Comparison of ENCODE assay signal across 14 mouse cellular contexts in genomic region chr11:98353651-98354211, GRCm38 (mm10). TPM values are rescaled to one million over a fixed set of nuclear protein-coding genes. Genes with fewer than 3 reads are reported as not detected.
A peak's percentile ranks its signal among the peaks of the same experiment; 100 is the strongest.
DNase-seq lines count a peak whose midpoint lies in the region; ATAC-seq and TF ChIP-seq lines count a peak whose summit lies in the region.
"Had no signal": no experiment of that assay in that cellular context is flagged by ENCODE, and none has a peak within 500 bp of the region (broad histone marks: within the 10 kb centered on the region; RNA-seq: fewer than 3 reads in every experiment).

No protein-coding gene starts in this region.

- no peaks in the 10 kb centered on the region for H3K36me3 ChIP-seq in E14TG2a.4 (ENCODE audit: insufficient read depth, low read length)
- H3K36me3 ChIP-seq in intestine, postnatal 0 days (ENCODE audit: control insufficient read depth, insufficient read depth) = no peaks in the 10 kb centered on the region
- H3K36me3 ChIP-seq in lung, embryonic 15.5 days = no peaks in the 10 kb centered on the region
- H3K36me3 ChIP-seq: hindbrain, embryonic 15.5 days had no signal

- TF ChIP-seq CTCF in E14TG2a.4 (conservative IDR thresholded peaks at IDR 0.05; ENCODE audit: low read length) = no peak
- TF ChIP-seq CTCF in intestine, postnatal 0 days (IDR thresholded peaks at IDR 0.05; ENCODE audit: low read depth) = no peak

- H3K27ac ChIP-seq in intestine, postnatal 0 days (ENCODE audit: low read depth, low read length) = peak overlapping the region; percentile 75
- H3K27ac ChIP-seq in lung, embryonic 15.5 days = peak overlapping the region; percentile 8; the same call in 1 of the 2 replicates
- H3K27ac ChIP-seq: hindbrain, embryonic 15.5 days had no signal

- DNase-seq in layer of hippocampus, adult 11-12 months (ENCODE audit: low spot score) = peak; percentile 78
- DNase-seq in layer of hippocampus, postnatal 25 days (ENCODE audit: extremely low spot score in 1 of 2, low spot score in 1 of 2) = no peak
- DNase-seq in natural killer cell, adult 2 months (ENCODE audit: low spot score in 2 of 2) = no peak
- DNase-seq in thymus, adult 18-20 months = no peak
- no peak for DNase-seq in cerebellum, adult 9-10 months
- DNase-seq: liver, postnatal 0 days had no signal

- ATAC-seq in intestine, postnatal 0 days = peak; percentile 67
- ATAC-seq in lung, embryonic 15.5 days (ENCODE audit: borderline replicate concordance, extremely low read depth, low FRiP score, low TSS enrichment) = no peak
- ATAC-seq: liver, postnatal 0 days had no signal

- H3K9me3 ChIP-seq in E14TG2a.4 (ENCODE audit: low read length) = no peaks in the 10 kb centered on the region
- H3K9me3 ChIP-seq in intestine, postnatal 0 days (ENCODE audit: control insufficient read depth) = no peaks in the 10 kb centered on the region
- no peaks in the 10 kb centered on the region for H3K9me3 ChIP-seq in lung, embryonic 15.5 days
- H3K9me3 ChIP-seq: hindbrain, embryonic 15.5 days had no signal

- H3K9ac ChIP-seq in intestine, postnatal 0 days (ENCODE audit: low read depth, low read length) = no peak overlapping the region
- H3K9ac ChIP-seq in lung, embryonic 15.5 days = no peak overlapping the region
- H3K9ac ChIP-seq: hindbrain, embryonic 15.5 days; liver, postnatal 0 days had no signal

- H3K4me3 ChIP-seq in E14TG2a.4 (replicated peaks; ENCODE audit: low read length) = peak overlapping the region; percentile 35; the same call in 1 of the 2 replicates
- H3K4me3 ChIP-seq in intestine, postnatal 0 days (ENCODE audit: low read depth, low read length) = no peak overlapping the region
- no peak overlapping the region for H3K4me3 ChIP-seq in lung, embryonic 15.5 days
- H3K4me3 ChIP-seq: hindbrain, embryonic 15.5 days had no signal

- H3K4me2 ChIP-seq in intestine, postnatal 0 days (replicated peaks; ENCODE audit: low read depth) = peak overlapping the region; percentile 9; the same call in 1 of the 2 replicates
- no peak overlapping the region for H3K4me2 ChIP-seq in lung, embryonic 15.5 days
- H3K4me2 ChIP-seq: heart, embryonic 11.5 days; hindbrain, embryonic 15.5 days had no signal

- peaks cover 61% of the 10 kb centered on the region for H3K27me3 ChIP-seq in E14TG2a.4 (ENCODE audit: insufficient read depth, low read length)
- peaks cover 7% of the 10 kb centered on the region; the same call in 1 of the 2 replicates for H3K27me3 ChIP-seq in intestine, postnatal 0 days (replicated peaks; ENCODE audit: control insufficient read depth, insufficient read depth, low read length)
- peaks cover 57% of the 10 kb centered on the region for H3K27me3 ChIP-seq in lung, embryonic 15.5 days

- H3K4me1 ChIP-seq in E14TG2a.4 (replicated peaks; ENCODE audit: low read depth, low read length) = peaks cover 76% of the 10 kb centered on the region
- H3K4me1 ChIP-seq in intestine, postnatal 0 days (replicated peaks; ENCODE audit: control insufficient read depth, insufficient read depth, low read length) = peaks cover 8% of the 10 kb centered on the region; the same call in 1 of the 2 replicates
- H3K4me1 ChIP-seq in lung, embryonic 15.5 days = peaks cover 40% of the 10 kb centered on the region

- WGBS in intestine, postnatal 0 days = 22% methylated on average over 8 of the region's 8 CpGs
- 28% methylated on average over 8 of the region's 8 CpGs for WGBS in lung, embryonic 15.5 days

RNA-seq across cellular contexts. Expression of gene Stard3, which starts 4.4 kb away (rescaled TPM):
- 10 to 100 TPM; 31.5 to 34.3 TPM for total RNA-seq in layer of hippocampus, postnatal 25 days (2021)
- polyA plus RNA-seq in intestine, postnatal 0 days (2015; fragmentation: Nextera tagmentation; extraction: Ambion mirVana) = 29.0 and 30.1 TPM in 2 replicates
- 45.2 and 52.5 TPM in 2 replicates for polyA plus RNA-seq in lung, embryonic 15.5 days (2015; fragmentation: Nextera tagmentation; extraction: Ambion mirVana)

RNA-seq across cellular contexts. Expression of gene Ppp1r1b, which starts 5.5 kb away (rescaled TPM):
- 10 to 100 TPM; 45.4 to 49.9 TPM for total RNA-seq in layer of hippocampus, postnatal 25 days (2021)
- 99.5 and 102 TPM in 2 replicates for polyA plus RNA-seq in intestine, postnatal 0 days (2015; fragmentation: Nextera tagmentation; extraction: Ambion mirVana)
- polyA plus RNA-seq in lung, embryonic 15.5 days (2015; fragmentation: Nextera tagmentation; extraction: Ambion mirVana) = 3.5 and 5.5 TPM in 2 replicates
- total RNA-seq: monocyte, adult 5-6 weeks had no signal

RNA-seq across cellular contexts. Expression of gene Neurod2, which starts 24.3 kb away (rescaled TPM):
- total RNA-seq in layer of hippocampus, postnatal 25 days (2021) = 100 to 1,000 TPM; 139 to 148 TPM
- polyA plus RNA-seq in intestine, postnatal 0 days (2015; fragmentation: Nextera tagmentation; extraction: Ambion mirVana) = 0.07 TPM in 1 of 2 replicates, not detected in the other
- 0.05 TPM in 1 of 2 replicates, not detected in the other for polyA plus RNA-seq in lung, embryonic 15.5 days (2015; fragmentation: Nextera tagmentation; extraction: Ambion mirVana)
- total RNA-seq: CH12.LX; monocyte, adult 5-6 weeks had no signal
- polyA plus RNA-seq: liver, postnatal 0 days; stomach, embryonic 16.5 days had no signal

RNA-seq across cellular contexts. Expression of gene Tcap, which starts 29.9 kb away (rescaled TPM):
- under 1 TPM; 0.66 to 0.76 TPM for total RNA-seq in layer of hippocampus, postnatal 25 days (2021)
- 0.44 and 0.69 TPM in 2 replicates for polyA plus RNA-seq in intestine, postnatal 0 days (2015; fragmentation: Nextera tagmentation; extraction: Ambion mirVana)
- polyA plus RNA-seq in lung, embryonic 15.5 days (2015; fragmentation: Nextera tagmentation; extraction: Ambion mirVana) = 5.1 and 7.5 TPM in 2 replicates
- total RNA-seq: CH12.LX; monocyte, adult 5-6 weeks had no signal
- polyA plus RNA-seq: hindbrain, embryonic 15.5 days had no signal

RNA-seq across cellular contexts. Expression of gene Pnmt, which starts 32.5 kb away (rescaled TPM):
- total RNA-seq in layer of hippocampus, postnatal 25 days (2021) = not detected
- polyA plus RNA-seq in intestine, postnatal 0 days (2015; fragmentation: Nextera tagmentation; extraction: Ambion mirVana) = not detected in 2 replicates
- polyA plus RNA-seq in lung, embryonic 15.5 days (2015; fragmentation: Nextera tagmentation; extraction: Ambion mirVana) = 0.12 TPM in 1 of 2 replicates, not detected in the other
- total RNA-seq: CH12.LX; monocyte, adult 5-6 weeks had no signal
- polyA plus RNA-seq: liver, postnatal 0 days had no signal

Comparison
In these comparisons a context has a peak if more than half of its experiments do, and no peak if none do; other contexts are left out.
1. RNA of gene Ppp1r1b, which starts 5.5 kb away (polyA plus RNA-seq): 99.5 to 102 TPM in intestine, postnatal 0 days; 3.5 to 5.5 TPM in lung, embryonic 15.5 days; every median in the first group is over 10 times any median in the second.